Mouse (Mus musculus) liver, embryonic 14.5 days (tissue): ENCODE data around the gene Pbx4. TPM values are rescaled to one million over a fixed set of nuclear protein-coding genes. Genes with fewer than 3 reads are reported as not detected.

Source experiments
- ATAC-seq: fragments of 200-750 bp; cut with Nextera tagmentation; 2 replicates; pipeline ENCODE4 v1.8.0; 2017; ENCODE audit warnings: moderate number of reproducible peaks, mild to moderate bottlenecking, moderate library complexity; ENCODE audit not compliant: insufficient read depth
- DNase-seq, 3 experiments: peaks; one replicate each; pipeline ENCODE4 v3.0.0-alpha.2; 2012 to 2013; ENCODE audit warnings: low read depth in 3 of 3, low spot score in 3 of 3
- H3K27ac ChIP-seq: fragments of 300-500 bp; sonication (generic); 2 replicates; pipeline ENCODE4 v1.5.1; 2014; ENCODE audit warnings: moderate library complexity, mild to moderate bottlenecking, control low read depth, inconsistent platforms
- H3K27me3 ChIP-seq: fragments of 300-500 bp; sonication (generic); 2 replicates; pipeline ENCODE4 v1.6.1; 2014; ENCODE audit warnings: mild to moderate bottlenecking, low read length, moderate library complexity; ENCODE audit not compliant: control insufficient read depth, insufficient read depth
- H3K36me3 ChIP-seq: fragments of 300-500 bp; sonication (generic); replicated peaks from 2 replicates; pipeline ENCODE4 v1.6.1; 2014; ENCODE audit warnings: low read depth; ENCODE audit not compliant: control insufficient read depth, insufficient read depth
- H3K4me1 ChIP-seq, 2 experiments: fragments of 200-500 bp in 1 of 2; fragments of 300-500 bp in 1 of 2; sonication (generic) in 1 of 2; replicated peaks; 2 replicates each; pipeline ENCODE4 v1.6.1; 2012 to 2014; ENCODE audit warnings: antibody characterized with exemption in 1 of 2, inconsistent platforms in 1 of 2, low read length in 1 of 2; ENCODE audit not compliant: control insufficient read depth in 2 of 2, insufficient read depth in 2 of 2
- H3K4me2 ChIP-seq: fragments of 300-500 bp; sonication (generic); 2 replicates; pipeline ENCODE4 v1.6.1; 2014; ENCODE audit warnings: low read depth, mild to moderate bottlenecking, control low read depth, moderate library complexity
- H3K4me3 ChIP-seq, 2 experiments: fragments of 200-500 bp in 1 of 2; fragments of 300-500 bp in 1 of 2; sonication (generic) in 1 of 2; 2 replicates each; pipeline ENCODE4 v1.5.1; 2012 to 2014; ENCODE audit warnings: low read depth in 2 of 2, low read length in 2 of 2, mild to moderate bottlenecking in 2 of 2, control low read depth in 1 of 2, inconsistent platforms in 1 of 2, moderate library complexity in 1 of 2; ENCODE audit not compliant: insufficient read depth in 1 of 2
- H3K9ac ChIP-seq: fragments of 300-500 bp; sonication (generic); replicated peaks from 2 replicates; pipeline ENCODE4 v1.6.1; 2014; ENCODE audit warnings: mild to moderate bottlenecking, control low read depth, moderate library complexity
- H3K9me3 ChIP-seq: fragments of 300-500 bp; sonication (generic); 2 replicates; pipeline ENCODE4 v1.6.1; 2016; ENCODE audit warnings: low read length, mixed read lengths; ENCODE audit not compliant: control insufficient read depth
- CTCF ChIP-seq: IDR thresholded peaks from 2 replicates; pipeline ENCODE4 v1.5.1; 2016; ENCODE audit warnings: antibody characterized with exemption, low read depth, control low read depth
- EP300 ChIP-seq: IDR thresholded peaks from 2 replicates; pipeline ENCODE4 v1.6.1; 2016; ENCODE audit warnings: antibody characterized with exemption, low read depth
- WGBS: fragments of 180-500 bp; shearing (Covaris S2); extraction: QIAGEN DNeasy Blood & Tissue Kit; methylation state at CpG from one replicate; pipeline ENCODE4 v1.1.7; 2014; ENCODE audit not compliant: insufficient replicate concordance; 5-methylcytosine and 5-hydroxymethylcytosine counted together
- polyA plus RNA-seq, 2 experiments: library from polyadenylated mRNA; depleted of rRNA in 1 of 2; stranded (reverse) in 1 of 2; unstranded in 1 of 2; fragments of >200 nt; fragmentation: Nextera tagmentation in 1 of 2; extraction: Ambion mirVana in 1 of 2; gene quantifications; 2 replicates each; pipeline versions ENCODE4 v1.2.1 to v1.2.3; 2012 to 2014

The Pbx4 gene
- polyA plus RNA-seq, 2 experiments = 1.7 to 2.5 TPM

DNA sequence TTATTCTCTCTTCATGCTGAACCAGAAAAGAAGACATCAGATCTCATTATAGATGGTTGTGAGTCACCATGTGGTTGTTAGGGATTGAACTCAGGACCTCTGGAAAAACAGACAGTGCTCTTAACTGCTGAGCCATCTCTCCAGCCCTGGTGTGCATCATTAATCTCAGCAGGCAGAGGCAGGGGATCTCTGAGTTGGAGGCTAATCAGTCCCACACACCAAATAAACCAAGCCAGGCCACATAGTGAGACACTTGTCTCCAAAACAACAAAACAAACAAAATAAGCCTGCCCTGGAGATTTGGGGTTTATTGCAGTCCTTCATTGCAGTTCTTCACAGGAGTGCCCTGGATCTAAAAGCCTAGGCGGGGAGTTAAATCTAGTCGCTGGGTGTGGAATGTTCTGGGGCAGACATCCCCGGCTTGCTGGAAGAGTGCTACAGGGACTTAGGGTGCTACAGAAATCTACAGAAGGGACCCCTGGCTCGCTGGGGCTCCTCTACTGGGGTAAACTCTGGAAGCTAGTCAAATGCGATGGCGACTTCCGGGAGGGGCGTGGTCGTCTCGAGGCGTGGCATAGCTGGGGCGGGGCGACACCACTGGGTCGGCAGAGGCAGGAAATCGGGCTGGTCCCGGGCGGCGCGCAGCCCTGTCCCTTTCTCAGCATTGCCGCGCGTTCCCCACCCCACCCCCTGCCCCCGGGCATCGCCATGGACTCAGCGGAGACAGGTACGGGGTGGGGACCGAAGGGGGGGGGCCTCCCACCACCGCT, 24.0 kb upstream of the Pbx4 start, which contains the start of gene Gmip:
Gmip (plus strand) TSS at position 586 of the 770 bp plus-strand sequence.
- no peak; the same call in 1 of the 2 replicates for TF ChIP-seq CTCF
- TF ChIP-seq EP300 = no peak
- no peaks in the 10 kb centered on the region for H3K9me3 ChIP-seq
- H3K36me3 ChIP-seq = peaks cover 31% of the 10 kb centered on the region
- peak within 1 kb of the TSS; percentile 47 to 63 for H3K4me3 ChIP-seq
- 5% methylated on average over 28 of the region's 28 CpGs for WGBS
- H3K27ac ChIP-seq = no peak within 1 kb of the TSS
- peak within 1 kb of the TSS; percentile 97 for H3K4me2 ChIP-seq
- peak; percentile 68 for ATAC-seq
- peak; percentile 47 to 59 (median 58) for DNase-seq
- H3K9ac ChIP-seq = peak within 1 kb of the TSS; percentile 57
- H3K4me1 ChIP-seq = peaks cover 4 to 7% of the 10 kb centered on the region in 2 experiments; a peak in 3 of 4 replicates
- H3K27me3 ChIP-seq = no peaks in the 10 kb centered on the region

DNA sequence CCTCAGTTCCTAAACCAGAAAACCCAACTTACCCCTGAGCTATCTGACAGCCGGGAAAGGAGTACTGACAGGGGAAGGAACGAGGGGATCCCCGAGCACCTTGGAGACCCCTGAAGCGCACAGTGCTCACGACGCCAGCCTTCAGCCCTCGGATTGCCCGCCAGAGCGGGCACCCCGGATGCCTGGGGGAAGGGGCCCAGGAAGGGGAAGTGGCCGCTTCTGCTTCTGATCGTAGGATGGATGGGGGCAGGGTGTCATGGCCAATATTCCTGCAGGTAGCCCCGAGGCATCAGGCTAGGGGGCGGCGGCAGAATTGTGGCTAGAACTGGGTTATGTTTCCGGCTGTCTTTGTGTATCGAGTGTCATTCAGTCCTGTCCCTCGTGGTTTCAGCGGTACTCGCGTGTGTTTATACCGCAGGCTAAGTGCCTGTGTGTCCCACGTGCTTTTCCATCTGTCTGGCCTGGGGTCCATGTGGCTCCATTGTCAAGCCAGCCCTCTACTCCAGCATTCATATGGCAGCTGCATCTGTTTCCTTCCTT, 23.4 kb upstream of the Pbx4 start:
- Histone ChIP-seq H3K4me2 (peak overlapping the region; percentile 97), H3K9ac (peak overlapping the region; percentile 57), H3K4me1 (peaks cover 4 to 7% of the 10 kb centered on the region in 2 experiments; a peak in 3 of 4 replicates), H3K9me3 (no peaks in the 10 kb centered on the region), H3K27ac (no peak overlapping the region), H3K36me3 (peaks cover 25% of the 10 kb centered on the region), H3K4me3 (peak overlapping the region; percentile 47 to 63), H3K27me3 (no peaks in the 10 kb centered on the region)
- DNase-seq (no peak), ATAC-seq (peak; percentile 36; the same call in 1 of the 2 replicates)
- no peak for TF ChIP-seq CTCF
- no peak for TF ChIP-seq EP300
- under 1% methylated on average over 23 of the region's 23 CpGs for WGBS

DNA sequence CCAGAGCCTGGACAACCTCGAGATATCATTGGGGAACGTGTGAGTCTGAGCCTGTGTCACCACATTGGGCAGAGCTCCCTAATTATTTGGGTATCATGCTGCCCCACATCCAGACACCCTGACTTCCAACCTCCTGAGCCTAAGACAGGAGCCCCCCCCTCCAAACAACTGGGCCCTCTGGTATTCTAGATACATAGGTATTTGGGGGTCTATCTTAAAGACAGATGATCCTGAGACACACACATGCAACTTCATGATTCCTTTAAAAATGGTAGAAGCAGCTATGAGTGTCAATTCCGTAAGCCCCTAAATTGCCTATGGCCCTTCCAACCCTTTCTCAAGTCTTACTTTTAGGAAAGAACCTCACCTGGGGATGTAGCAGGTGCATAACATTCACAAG, 22.5 kb upstream of the Pbx4 start:
- TF ChIP-seq CTCF = no peak
- no peak for TF ChIP-seq EP300
- peaks cover 19% of the 10 kb centered on the region for H3K36me3 ChIP-seq
- no peak overlapping the region for H3K27ac ChIP-seq
- no peak overlapping the region for H3K4me2 ChIP-seq
- H3K4me1 ChIP-seq = peaks cover 4 to 7% of the 10 kb centered on the region in 2 experiments; a peak in 3 of 4 replicates
- no peaks in the 10 kb centered on the region for H3K9me3 ChIP-seq
- ATAC-seq = no peak
- H3K9ac ChIP-seq = no peak overlapping the region
- H3K4me3 ChIP-seq = no peak overlapping the region
- no peak for DNase-seq
- no peaks in the 10 kb centered on the region for H3K27me3 ChIP-seq
- WGBS = 37% methylated on average over 3 of the region's 3 CpGs

DNA sequence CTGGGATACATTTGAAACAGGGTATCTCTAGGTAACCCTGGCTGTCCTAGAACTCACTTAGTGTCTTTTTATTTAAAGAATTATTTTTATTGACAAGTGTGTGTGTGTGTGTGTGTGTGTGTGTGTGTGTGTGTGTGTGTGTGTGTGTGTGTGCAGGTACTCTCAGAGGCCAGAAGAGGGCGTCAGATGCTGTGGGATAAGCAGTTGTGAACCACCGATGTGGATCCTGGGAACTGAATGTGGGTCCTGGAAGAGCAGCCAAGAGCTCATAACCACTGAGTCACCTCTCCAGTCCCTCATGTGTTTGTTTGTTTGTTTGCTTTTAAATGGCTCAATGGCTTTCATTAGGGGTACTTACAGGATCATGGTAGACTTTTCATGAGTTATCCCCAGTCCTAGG, 17.4 kb upstream of the Pbx4 start:
- Histone ChIP-seq H3K36me3 (no peaks in the 10 kb centered on the region), H3K4me3 (no peak overlapping the region), H3K4me2 (no peak overlapping the region), H3K9ac (no peak overlapping the region), H3K27me3 (no peaks in the 10 kb centered on the region), H3K9me3 (no peaks in the 10 kb centered on the region), H3K27ac (no peak overlapping the region), H3K4me1 (no peaks in the 10 kb centered on the region)
- DNase-seq = no peak
- no peak for ATAC-seq
- 76% methylated on average over 2 of the region's 2 CpGs for WGBS
- TF ChIP-seq CTCF (no peak), EP300 (no peak)

DNA sequence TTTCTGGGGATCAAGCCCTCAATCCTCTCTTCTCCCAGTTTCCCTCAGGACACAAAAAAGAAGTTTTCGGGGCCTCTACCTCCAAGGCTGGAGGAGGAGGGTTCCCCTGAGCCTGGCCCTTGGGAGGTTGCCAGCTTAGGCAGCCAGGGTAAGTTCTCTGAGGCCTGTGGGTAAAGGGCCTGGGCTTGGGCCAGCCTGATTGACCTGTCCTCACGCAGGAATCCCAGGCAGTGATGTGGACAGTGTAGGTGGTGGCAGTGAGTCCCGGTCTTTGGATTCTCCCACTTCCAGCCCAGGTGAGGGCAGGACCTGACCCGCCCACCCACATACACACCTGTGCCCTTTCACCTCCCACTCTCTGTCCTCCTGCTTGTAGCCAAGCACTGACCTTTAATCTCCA, 16.9 kb upstream of the Pbx4 start:
- TF ChIP-seq CTCF (no peak), EP300 (no peak)
- Histone ChIP-seq H3K4me1 (no peaks in the 10 kb centered on the region), H3K36me3 (no peaks in the 10 kb centered on the region), H3K4me2 (no peak overlapping the region), H3K9ac (no peak overlapping the region), H3K27ac (no peak overlapping the region), H3K4me3 (no peak overlapping the region), H3K9me3 (no peaks in the 10 kb centered on the region), H3K27me3 (no peaks in the 10 kb centered on the region)
- ATAC-seq (no peak; the same call in 1 of the 2 replicates), DNase-seq (no peak)
- 76% methylated on average over 4 of the region's 4 CpGs for WGBS
